Mouse (Mus musculus): ENCODE data around the gene Col4a3. TPM values are rescaled to one million over a fixed set of nuclear protein-coding genes. Genes with fewer than 3 reads are reported as not detected.

Gene Col4a3
- polyA plus RNA-seq, 1 experiment from 2014 or later, result 0.72 TPM

Other genes starting within 250 kb of the Col4a3 start
- gene Col4a4, start 72 bp upstream of the Col4a3 start, polyA plus RNA-seq (2014; fragmentation: Nextera tagmentation; extraction: Ambion mirVana), result 0.42 and 0.59 TPM in 2 replicates
- 246 and 266 TPM in 2 replicates for gene Mff, start 138.0 kb downstream of the Col4a3 start, polyA plus RNA-seq (2014; fragmentation: Nextera tagmentation; extraction: Ambion mirVana)
- gene Tm4sf20, start 181.5 kb downstream of the Col4a3 start, polyA plus RNA-seq (2014; fragmentation: Nextera tagmentation; extraction: Ambion mirVana), result not detected in 2 replicates
- not detected in 2 replicates for gene Gm47791, start 184.3 kb downstream of the Col4a3 start, polyA plus RNA-seq (2014; fragmentation: Nextera tagmentation; extraction: Ambion mirVana)